Mouse (Mus musculus) MEL (cell line): ENCODE results near the gene Zfp462. TPM values are rescaled to one million over a fixed set of nuclear protein-coding genes. Genes with fewer than 3 reads are reported as not detected.

Experiments used
- DNase-seq: peaks from one replicate; pipeline ENCODE4 v3.0.0; 2011; ENCODE audit warnings: low read depth, low spot score
- H3K27ac ChIP-seq: 2 replicates; pipeline ENCODE4 v1.5.1; 2012; ENCODE audit warnings: low read depth, mild to moderate bottlenecking, control low read depth, low read length, moderate library complexity; ENCODE audit not compliant: control insufficient read depth
- H3K27me3 ChIP-seq, 2 experiments: fragments of 150-350 bp in 1 of 2; sonication (generic) in 1 of 2; 2 replicates each; pipeline ENCODE4 v1.6.1; 2012; ENCODE audit warnings: low read length in 2 of 2, mild to moderate bottlenecking in 2 of 2, improper control_type of control experiment in 1 of 2, moderate library complexity in 1 of 2; ENCODE audit not compliant: insufficient read depth in 2 of 2, control insufficient read depth in 1 of 2
- H3K36me3 ChIP-seq, 2 experiments: 2 replicates each; pipeline ENCODE4 v1.6.1; 2012 to 2014; ENCODE audit warnings: low read length in 2 of 2, improper control_type of control experiment in 1 of 2, inconsistent platforms in 1 of 2, mild to moderate bottlenecking in 1 of 2; ENCODE audit not compliant: insufficient read depth in 2 of 2, control insufficient read depth in 1 of 2
- H3K4me1 ChIP-seq, 2 experiments: fragments of 150-350 bp in 1 of 2; sonication (generic) in 1 of 2; 2 replicates each; pipeline ENCODE4 v1.6.1; 2012; ENCODE audit warnings: low read length in 2 of 2, improper control_type of control experiment in 1 of 2, mild to moderate bottlenecking in 1 of 2; ENCODE audit not compliant: insufficient read depth in 2 of 2, control insufficient read depth in 1 of 2
- H3K4me3 ChIP-seq, 2 experiments: fragments of 150-350 bp in 1 of 2; sonication (generic) in 1 of 2; 2 replicates each; pipeline ENCODE4 v1.5.1; 2012; ENCODE audit warnings: low read depth in 2 of 2, low read length in 2 of 2, mild to moderate bottlenecking in 2 of 2, moderate library complexity in 2 of 2, control low read depth in 1 of 2, improper control_type of control experiment in 1 of 2; ENCODE audit not compliant: control insufficient read depth in 1 of 2, insufficient read depth in 1 of 2
- H3K79me2 ChIP-seq: 2 replicates; pipeline ENCODE4 v1.6.1; 2012; ENCODE audit warnings: mild to moderate bottlenecking, low read length, moderate library complexity; ENCODE audit not compliant: control insufficient read depth, poor library complexity, insufficient read depth
- H3K9ac ChIP-seq: 2 replicates; pipeline ENCODE4 v1.6.1; 2012; ENCODE audit warnings: low read depth, mild to moderate bottlenecking, control low read depth, low read length, moderate library complexity; ENCODE audit not compliant: control insufficient read depth, poor library complexity, severe bottlenecking
- H3K9me3 ChIP-seq: fragments of 150-350 bp; sonication (generic); replicated peaks from 2 replicates; pipeline ENCODE4 v1.6.1; 2012; ENCODE audit warnings: mild to moderate bottlenecking, low read length, improper control_type of control experiment, moderate library complexity; ENCODE audit not compliant: insufficient read depth
- BHLHE40 ChIP-seq: IDR thresholded peaks from 2 replicates; pipeline ENCODE4 v1.6.1; 2012; ENCODE audit warnings: low read depth, mild to moderate bottlenecking, inconsistent platforms, low read length, improper control_type of control experiment, borderline replicate concordance
- CHD2 ChIP-seq: IDR thresholded peaks from 2 replicates; pipeline ENCODE4 v1.6.1; 2011; ENCODE audit warnings: low read length, improper control_type of control experiment
- CTCF ChIP-seq, 3 experiments: IDR thresholded peaks in 2 of 3; conservative IDR thresholded peaks in 1 of 3; 2 replicates each; pipeline ENCODE4 v1.5.1; 2011 to 2012; ENCODE audit warnings: low read length in 3 of 3, low read depth in 2 of 3, mild to moderate bottlenecking in 2 of 3, improper control_type of control experiment in 1 of 3, inconsistent platforms in 1 of 3, mixed read lengths in 1 of 3, moderate library complexity in 1 of 3; ENCODE audit not compliant: control insufficient read depth in 1 of 3, insufficient read depth in 1 of 3, poor library complexity in 1 of 3, severe bottlenecking in 1 of 3
- E2F4 ChIP-seq: IDR thresholded peaks from 2 replicates; pipeline ENCODE4 v1.6.1; 2011; ENCODE audit warnings: low read depth, low read length, improper control_type of control experiment, borderline replicate concordance
- ELF1 ChIP-seq: IDR thresholded peaks from 2 replicates; pipeline ENCODE4 v1.6.1; 2014; ENCODE audit warnings: low read depth, mild to moderate bottlenecking, inconsistent platforms, low read length, improper control_type of control experiment, moderate library complexity
- EP300 ChIP-seq, 2 experiments: IDR thresholded peaks; 2 replicates each; pipeline ENCODE4 v1.6.1; 2011; ENCODE audit warnings: improper control_type of control experiment in 2 of 2, low read length in 2 of 2, low read depth in 1 of 2, mild to moderate bottlenecking in 1 of 2
- ETS1 ChIP-seq: IDR thresholded peaks from 2 replicates; pipeline ENCODE4 v1.6.1; 2012; ENCODE audit warnings: low read depth, mild to moderate bottlenecking, inconsistent platforms, low read length, improper control_type of control experiment, moderate library complexity
- GABPA ChIP-seq: IDR thresholded peaks from 2 replicates; pipeline ENCODE4 v1.6.1; 2012; ENCODE audit warnings: low read depth, mild to moderate bottlenecking, inconsistent platforms, low read length, improper control_type of control experiment, moderate library complexity
- GATA1 ChIP-seq: IDR thresholded peaks from 2 replicates; pipeline ENCODE4 v1.6.1; 2011; ENCODE audit warnings: low read depth, low read length, improper control_type of control experiment
- HCFC1 ChIP-seq: IDR thresholded peaks from 2 replicates; pipeline ENCODE4 v1.6.1; 2012; ENCODE audit warnings: low read depth, mild to moderate bottlenecking, inconsistent platforms, low read length, improper control_type of control experiment, moderate library complexity
- JUND ChIP-seq: IDR thresholded peaks from 2 replicates; pipeline ENCODE4 v1.6.1; 2011; ENCODE audit warnings: low read depth, mild to moderate bottlenecking, improper control_type of control experiment, low read length
- MAZ ChIP-seq: IDR thresholded peaks from 2 replicates; pipeline ENCODE4 v1.6.1; 2012; ENCODE audit warnings: low read depth, mild to moderate bottlenecking, inconsistent platforms, low read length, improper control_type of control experiment
- MEF2A ChIP-seq: IDR thresholded peaks from 2 replicates; pipeline ENCODE4 v1.6.1; 2014; ENCODE audit warnings: low read depth, mild to moderate bottlenecking, inconsistent platforms, low read length, improper control_type of control experiment; ENCODE audit not compliant: poor library complexity, insufficient replicate concordance, severe bottlenecking; ENCODE audit errors: extremely low read depth
- MXI1 ChIP-seq: IDR thresholded peaks from 2 replicates; pipeline ENCODE4 v1.6.1; 2011; ENCODE audit warnings: mild to moderate bottlenecking, low read depth, low read length, improper control_type of control experiment
- MYB ChIP-seq: IDR thresholded peaks from 2 replicates; pipeline ENCODE4 v1.6.1; 2011; ENCODE audit warnings: mild to moderate bottlenecking, low read depth, low read length, improper control_type of control experiment
- MYC ChIP-seq: IDR thresholded peaks from 2 replicates; pipeline ENCODE4 v1.6.1; 2011; ENCODE audit warnings: low read depth, mild to moderate bottlenecking, low read length, improper control_type of control experiment, moderate library complexity
- POLR2A ChIP-seq, 2 experiments: IDR thresholded peaks; 2 replicates each; pipeline ENCODE4 v1.6.1; 2011 to 2012; ENCODE audit warnings: low read length in 2 of 2, mild to moderate bottlenecking in 2 of 2, control low read depth in 1 of 2, improper control_type of control experiment in 1 of 2, low read depth in 1 of 2, moderate library complexity in 1 of 2; ENCODE audit not compliant: control insufficient read depth in 1 of 2, insufficient read depth in 1 of 2, poor library complexity in 1 of 2
- POLR2AphosphoS2 ChIP-seq: IDR thresholded peaks from 2 replicates; pipeline ENCODE4 v1.6.1; 2011; ENCODE audit warnings: low read length, improper control_type of control experiment
- POLR2AphosphoS5 ChIP-seq: IDR thresholded peaks from 2 replicates; pipeline ENCODE4 v1.6.1; 2012; ENCODE audit warnings: low read depth, borderline replicate concordance, mild to moderate bottlenecking, inconsistent platforms, low read length, moderate library complexity, mixed read lengths
- RAD21 ChIP-seq: IDR thresholded peaks from 2 replicates; pipeline ENCODE4 v1.6.1; 2011; ENCODE audit warnings: mild to moderate bottlenecking, low read depth, low read length, improper control_type of control experiment
- SIN3A ChIP-seq: IDR thresholded peaks from 2 replicates; pipeline ENCODE4 v1.6.1; 2012; ENCODE audit warnings: low read length, improper control_type of control experiment, inconsistent platforms
- SMC3 ChIP-seq: IDR thresholded peaks from 2 replicates; pipeline ENCODE4 v1.6.1; 2011; ENCODE audit warnings: low read depth, low read length, improper control_type of control experiment
- TAL1 ChIP-seq: IDR thresholded peaks from 2 replicates; pipeline ENCODE4 v1.6.1; 2012; ENCODE audit warnings: mild to moderate bottlenecking, inconsistent platforms, low read length, moderate library complexity, mixed read lengths
- TCF12 ChIP-seq: IDR thresholded peaks from 2 replicates; pipeline ENCODE4 v1.6.1; 2014; ENCODE audit warnings: low read depth, mild to moderate bottlenecking, inconsistent platforms, low read length, improper control_type of control experiment, moderate library complexity
- USF2 ChIP-seq, 2 experiments: IDR thresholded peaks; 2 replicates each; pipeline ENCODE4 v1.6.1; 2011 to 2012; ENCODE audit warnings: improper control_type of control experiment in 2 of 2, low read length in 2 of 2, borderline replicate concordance in 1 of 2, inconsistent platforms in 1 of 2, low read depth in 1 of 2, mild to moderate bottlenecking in 1 of 2; ENCODE audit not compliant: insufficient read depth in 1 of 2
- ZNF384 ChIP-seq: IDR thresholded peaks from 2 replicates; pipeline ENCODE4 v1.6.1; 2012; ENCODE audit warnings: low read depth, mild to moderate bottlenecking, inconsistent platforms, low read length, improper control_type of control experiment
- polyA plus RNA-seq, 2 experiments: library from polyadenylated mRNA; stranded (reverse) in 1 of 2; unstranded in 1 of 2; fragments of >175 nt in 1 of 2; fragments of >200 nt in 1 of 2; gene quantifications; 2 replicates each; pipeline versions ENCODE4 v1.2.1 to v1.2.4; 2012; ENCODE audit warnings: low replicate concordance in 2 of 2, low read depth in 1 of 2; ENCODE audit not compliant: insufficient read length in 2 of 2, insufficient read depth in 1 of 2, missing spikeins in 1 of 2
- total RNA-seq: library from RNA; depleted of rRNA; stranded (reverse); fragments of 300-350 nt; gene quantifications from 2 replicates; pipeline ENCODE4 v1.2.3, GENCODE M21; 2012

Gene Zfp462
- total and polyA plus RNA-seq, 3 experiments, result not detected

- Histone ChIP-seq H3K9ac (no peak overlapping the region), H3K79me2 (no peaks in the 10 kb centered on the region)
- no peak for DNase-seq
- TF ChIP-seq POLR2A (IDR thresholded peaks at IDR 0.05; ENCODE audit: control insufficient read depth in 1 of 2, insufficient read depth in 1 of 2, low read depth in 1 of 2, low read length in 2 of 2, poor library complexity in 1 of 2), result no peak
- TF ChIP-seq MXI1, result no peak
- TF ChIP-seq BHLHE40, result no peak
- TF ChIP-seq POLR2AphosphoS2, result no peak
- TF ChIP-seq MEF2A, result no peak
- TF ChIP-seq E2F4, result no peak
- no peak for TF ChIP-seq TAL1
- TF ChIP-seq MYC, result no peak
- no peak for TF ChIP-seq ELF1
- TF ChIP-seq GABPA, result no peak
- no peak for TF ChIP-seq ETS1
- no peak for TF ChIP-seq MYB
- no peak for TF ChIP-seq RAD21
- no peak for TF ChIP-seq CTCF (IDR thresholded peaks at IDR 0.05 in 2 of 3, conservative IDR thresholded peaks at IDR 0.05 in 1 of 3; ENCODE audit: control insufficient read depth in 1 of 3, insufficient read depth in 1 of 3, low read depth in 2 of 3, low read length in 3 of 3, poor library complexity in 1 of 3, severe bottlenecking in 1 of 3)
- no peak for TF ChIP-seq JUND
- TF ChIP-seq MAZ, result no peak
- no peak for TF ChIP-seq TCF12
- no peak for TF ChIP-seq CHD2
- no peak for TF ChIP-seq SIN3A
- no peak for TF ChIP-seq HCFC1
- TF ChIP-seq, all 39 proteins: peak for 0
- no peaks in the 10 kb centered on the region for H3K9me3 ChIP-seq
- no peaks in the 10 kb centered on the region for H3K4me1 ChIP-seq
- no peak overlapping the region for H3K27ac ChIP-seq
- H3K27me3 ChIP-seq, result no peaks in the 10 kb centered on the region
- H3K4me3 ChIP-seq, result no peak overlapping the region
- no peaks in the 10 kb centered on the region for H3K36me3 ChIP-seq
Measured at GRCm38 (mm10) chr4:54962141-54962540, 17.3 kb downstream of the Zfp462 start.

- Histone ChIP-seq H3K79me2 (no peaks in the 10 kb centered on the region), H3K4me3 (no peak overlapping the region), H3K36me3 (no peaks in the 10 kb centered on the region)
- DNase-seq, result no peak
- TF ChIP-seq CTCF (IDR thresholded peaks at IDR 0.05 in 2 of 3, conservative IDR thresholded peaks at IDR 0.05 in 1 of 3; ENCODE audit: control insufficient read depth in 1 of 3, insufficient read depth in 1 of 3, low read depth in 2 of 3, low read length in 3 of 3, poor library complexity in 1 of 3, severe bottlenecking in 1 of 3) (no peak), ETS1 (no peak), ELF1 (no peak), GATA1 (no peak), SMC3 (no peak), MEF2A (no peak), POLR2AphosphoS5 (no peak), USF2 (IDR thresholded peaks at IDR 0.05; ENCODE audit: borderline replicate concordance in 1 of 2, insufficient read depth in 1 of 2, low read depth in 1 of 2, low read length in 2 of 2) (no peak), HCFC1 (no peak), MXI1 (no peak), ZNF384 (no peak), RAD21 (no peak), TAL1 (no peak), EP300 (IDR thresholded peaks at IDR 0.05; ENCODE audit: low read depth in 1 of 2, low read length in 2 of 2) (no peak), JUND (no peak), SIN3A (no peak), MYC (no peak)
- TF ChIP-seq, all 39 proteins: peak for 0
- Histone ChIP-seq H3K27ac (no peak overlapping the region), H3K4me1 (no peaks in the 10 kb centered on the region), H3K9ac (no peak overlapping the region), H3K9me3 (no peaks in the 10 kb centered on the region), H3K27me3 (no peaks in the 10 kb centered on the region)
Measured at GRCm38 (mm10) chr4:54963551-54963950, 18.7 kb downstream of the Zfp462 start.
